Mouse (Mus musculus) lung, embryonic 15.5 days (tissue): Measurements from ENCODE around the gene Wdr54. TPM values are rescaled to one million over a fixed set of nuclear protein-coding genes. Genes with fewer than 3 reads are reported as not detected.

Experiments used
- ATAC-seq: fragments of 200-750 bp; cut with Nextera tagmentation; 2 replicates; pipeline ENCODE4 v1.8.0; 2017; ENCODE audit warnings: moderate number of reproducible peaks, borderline replicate concordance; ENCODE audit not compliant: low FRiP score, low TSS enrichment; ENCODE audit errors: extremely low read depth
- H3K27ac ChIP-seq: fragments of 300-500 bp; sonication (generic); 2 replicates; pipeline ENCODE4 v1.5.1; 2015; ENCODE audit warnings: moderate library complexity, mild to moderate bottlenecking, inconsistent platforms
- H3K27me3 ChIP-seq: fragments of 300-500 bp; sonication (generic); 2 replicates; pipeline ENCODE4 v1.6.1; 2015; ENCODE audit warnings: inconsistent platforms
- H3K36me3 ChIP-seq: fragments of 300-500 bp; sonication (generic); 2 replicates; pipeline ENCODE4 v1.6.1; 2015; ENCODE audit warnings: inconsistent platforms
- H3K4me1 ChIP-seq: fragments of 300-500 bp; sonication (generic); 2 replicates; pipeline ENCODE4 v1.6.1; 2015; ENCODE audit warnings: inconsistent platforms
- H3K4me2 ChIP-seq: fragments of 300-500 bp; sonication (generic); 2 replicates; pipeline ENCODE4 v1.6.1; 2015; ENCODE audit warnings: inconsistent platforms, mild to moderate bottlenecking, moderate library complexity
- H3K4me3 ChIP-seq: fragments of 300-500 bp; sonication (generic); 2 replicates; pipeline ENCODE4 v1.5.1; 2015; ENCODE audit warnings: mild to moderate bottlenecking, inconsistent platforms
- H3K9ac ChIP-seq: fragments of 300-500 bp; sonication (generic); 2 replicates; pipeline ENCODE4 v1.6.1; 2015; ENCODE audit warnings: inconsistent platforms
- H3K9me3 ChIP-seq: fragments of 300-500 bp; sonication (generic); 2 replicates; pipeline ENCODE4 v1.6.1; 2016; ENCODE audit warnings: inconsistent platforms
- WGBS: fragments of 180-500 bp; shearing (Covaris S2); methylation state at CpG from one replicate; pipeline ENCODE4 v1.1.7; 2015; 5-methylcytosine and 5-hydroxymethylcytosine counted together
- polyA plus RNA-seq: library from polyadenylated mRNA; unstranded; fragments of >200 nt; fragmentation: Nextera tagmentation; extraction: Ambion mirVana; gene quantifications from 2 replicates; pipeline ENCODE4 v1.2.1, GENCODE M21; 2015

The Wdr54 gene
- polyA plus RNA-seq, 1 experiment from 2014 or later, result 5.0 TPM

DNA sequence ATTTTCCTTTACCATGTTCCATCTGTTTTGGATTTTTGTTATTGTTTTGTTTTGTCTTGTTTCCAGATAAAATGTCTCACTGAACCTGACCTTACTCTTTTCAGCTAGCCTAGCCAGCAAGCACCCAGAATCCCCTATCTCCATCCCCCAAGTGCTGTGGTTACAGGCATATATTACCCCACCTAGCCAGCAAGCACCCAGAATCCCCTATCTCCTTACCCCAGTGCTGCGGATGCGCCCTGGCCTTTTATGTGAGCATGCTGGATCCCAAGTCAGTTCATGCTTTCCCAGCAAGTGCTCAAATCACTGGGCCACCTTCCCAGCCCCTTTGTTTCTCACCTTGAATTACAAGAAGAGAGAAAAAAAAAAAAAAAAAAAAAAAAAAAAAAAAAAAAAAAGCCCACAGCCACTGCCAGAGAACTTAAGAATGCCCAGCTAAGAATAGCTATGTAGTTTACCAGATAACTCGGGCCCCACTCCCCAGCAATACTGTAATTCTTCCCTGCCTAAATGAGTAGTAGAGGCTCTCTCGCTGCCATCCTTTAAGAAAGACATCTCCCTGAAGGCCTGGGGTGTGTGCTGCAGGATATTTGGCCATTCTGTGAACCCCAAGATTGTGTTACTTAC, 44.6 kb downstream of the Wdr54 start:
- H3K27me3 ChIP-seq, result no peaks in the 10 kb centered on the region
- 85% methylated on average over 4 of the region's 4 CpGs for WGBS
- no peak overlapping the region for H3K27ac ChIP-seq
- H3K9me3 ChIP-seq, result no peaks in the 10 kb centered on the region
- H3K9ac ChIP-seq, result no peak overlapping the region
- H3K4me3 ChIP-seq, result no peak overlapping the region
- H3K4me2 ChIP-seq, result no peak overlapping the region
- H3K4me1 ChIP-seq, result peaks cover 37% of the 10 kb centered on the region
- 0 out of 2 replicates have a peak, but pooled peaks cover 12% of the 10 kb centered on the region for H3K36me3 ChIP-seq
- no peak for ATAC-seq

GRCm38 (mm10) chr6:83108762-83109668, 47.2 kb downstream of the Wdr54 start, which contains the start of gene Mrpl53:
TSS of gene Mrpl53 (plus strand) at chr6:83109040.
- Histone ChIP-seq H3K27me3 (no peaks in the 10 kb centered on the region), H3K4me2 (peak within 1 kb of the TSS; percentile 88), H3K4me1 (peaks cover 20% of the 10 kb centered on the region), H3K9me3 (no peaks in the 10 kb centered on the region), H3K27ac (peak within 1 kb of the TSS; percentile 75), H3K9ac (peak within 1 kb of the TSS; percentile 88), H3K4me3 (peak within 1 kb of the TSS; percentile 95), H3K36me3 (0 out of 2 replicates have a peak, but pooled peaks cover 15% of the 10 kb centered on the region)
- under 1% methylated on average over 76 of the region's 76 CpGs for WGBS
- ATAC-seq, result peak; percentile 91

DNA sequence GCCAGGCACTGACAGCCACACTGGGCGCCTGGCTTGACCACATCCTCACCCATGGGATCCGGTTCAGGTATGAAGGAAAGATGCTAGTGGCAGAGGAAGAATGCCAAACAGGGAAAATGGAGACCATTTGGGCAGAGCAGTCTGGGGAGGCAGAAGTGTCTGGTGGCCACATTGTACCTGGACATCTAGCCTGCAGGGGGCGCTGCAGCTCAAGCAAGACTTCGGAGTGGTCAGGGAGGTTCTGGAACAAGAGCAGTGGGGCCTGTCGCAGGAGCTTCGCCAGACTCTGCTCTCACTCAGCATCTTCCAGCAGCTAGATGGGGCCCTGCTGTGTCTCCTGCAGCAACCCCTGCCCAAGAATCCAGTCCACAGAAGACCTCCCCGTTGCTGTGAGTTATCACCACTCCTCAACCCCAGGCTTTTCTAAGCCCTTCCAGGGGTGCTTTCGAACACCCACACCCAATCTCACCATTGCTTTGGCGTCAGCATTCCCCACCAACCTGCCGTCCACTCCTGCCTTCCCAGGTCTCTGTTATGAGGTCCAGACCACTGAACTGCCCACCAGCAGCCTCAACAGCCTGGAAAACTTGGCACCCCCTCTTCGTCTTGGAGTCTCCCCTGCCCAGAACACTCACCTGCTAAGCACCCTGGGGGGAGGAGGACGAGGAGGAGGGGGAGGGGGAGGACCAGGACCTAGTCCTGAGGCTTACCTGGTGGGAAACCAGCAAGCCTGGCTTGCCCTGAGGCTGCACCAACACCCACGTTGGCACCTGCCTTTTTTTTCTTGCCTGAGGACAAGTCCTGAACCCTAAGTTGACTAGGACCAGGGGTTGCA, 48.4 kb downstream of the Wdr54 start:
- peaks cover 28% of the 10 kb centered on the region for H3K4me1 ChIP-seq
- H3K27me3 ChIP-seq, result no peaks in the 10 kb centered on the region
- H3K9me3 ChIP-seq, result no peaks in the 10 kb centered on the region
- no peak for ATAC-seq
- WGBS, result 36% methylated on average over 13 of the region's 13 CpGs
- no peak overlapping the region for H3K27ac ChIP-seq
- H3K4me3 ChIP-seq, result peak overlapping the region; percentile 95
- H3K36me3 ChIP-seq, result 0 out of 2 replicates have a peak, but pooled peaks cover 15% of the 10 kb centered on the region
- peak overlapping the region; percentile 88 for H3K4me2 ChIP-seq
- H3K9ac ChIP-seq, result 0 out of 2 replicates have a peak overlapping the region, but pooled peaks have one; percentile 88

DNA sequence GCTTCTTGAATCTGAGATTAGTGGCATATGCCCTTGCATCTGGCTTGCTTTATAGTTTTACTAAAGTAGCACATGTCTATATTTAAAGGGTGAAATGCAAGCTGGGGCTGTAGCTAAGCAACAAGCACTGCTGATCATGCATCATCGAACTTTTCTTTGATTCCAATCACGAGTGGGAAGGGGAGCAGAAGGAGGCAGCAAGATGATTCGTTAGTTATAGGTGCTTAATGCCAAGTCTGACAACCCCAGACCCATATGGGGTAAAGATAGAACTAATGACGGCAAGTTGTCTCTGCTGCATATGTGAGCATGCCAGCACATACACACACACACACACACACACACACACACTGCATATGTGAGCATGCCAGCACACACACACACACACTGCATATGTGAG, 52.0 kb downstream of the Wdr54 start:
- Histone ChIP-seq H3K9me3 (no peaks in the 10 kb centered on the region), H3K27me3 (no peaks in the 10 kb centered on the region), H3K27ac (no peak overlapping the region), H3K4me1 (peaks cover 27% of the 10 kb centered on the region), H3K4me3 (no peak overlapping the region), H3K36me3 (0 out of 2 replicates have a peak, but pooled peaks cover 3% of the 10 kb centered on the region), H3K9ac (no peak overlapping the region), H3K4me2 (no peak overlapping the region)
- WGBS, result 74% methylated on average over 4 of the region's 4 CpGs
- no peak for ATAC-seq

GRCm38 (mm10) chr6:83103130-83103650, 53.0 kb downstream of the Wdr54 start:
- Histone ChIP-seq H3K9ac (peak overlapping the region; percentile 71; the same call in 1 of the 2 replicates), H3K36me3 (0 out of 2 replicates have a peak, but pooled peaks cover 3% of the 10 kb centered on the region), H3K27ac (no peak overlapping the region), H3K4me3 (peak overlapping the region; percentile 65; the same call in 1 of the 2 replicates), H3K4me2 (peak overlapping the region; percentile 97), H3K27me3 (no peaks in the 10 kb centered on the region), H3K9me3 (no peaks in the 10 kb centered on the region), H3K4me1 (peaks cover 24% of the 10 kb centered on the region)
- WGBS, result 48% methylated on average over 11 of the region's 11 CpGs
- no peak for ATAC-seq

DNA sequence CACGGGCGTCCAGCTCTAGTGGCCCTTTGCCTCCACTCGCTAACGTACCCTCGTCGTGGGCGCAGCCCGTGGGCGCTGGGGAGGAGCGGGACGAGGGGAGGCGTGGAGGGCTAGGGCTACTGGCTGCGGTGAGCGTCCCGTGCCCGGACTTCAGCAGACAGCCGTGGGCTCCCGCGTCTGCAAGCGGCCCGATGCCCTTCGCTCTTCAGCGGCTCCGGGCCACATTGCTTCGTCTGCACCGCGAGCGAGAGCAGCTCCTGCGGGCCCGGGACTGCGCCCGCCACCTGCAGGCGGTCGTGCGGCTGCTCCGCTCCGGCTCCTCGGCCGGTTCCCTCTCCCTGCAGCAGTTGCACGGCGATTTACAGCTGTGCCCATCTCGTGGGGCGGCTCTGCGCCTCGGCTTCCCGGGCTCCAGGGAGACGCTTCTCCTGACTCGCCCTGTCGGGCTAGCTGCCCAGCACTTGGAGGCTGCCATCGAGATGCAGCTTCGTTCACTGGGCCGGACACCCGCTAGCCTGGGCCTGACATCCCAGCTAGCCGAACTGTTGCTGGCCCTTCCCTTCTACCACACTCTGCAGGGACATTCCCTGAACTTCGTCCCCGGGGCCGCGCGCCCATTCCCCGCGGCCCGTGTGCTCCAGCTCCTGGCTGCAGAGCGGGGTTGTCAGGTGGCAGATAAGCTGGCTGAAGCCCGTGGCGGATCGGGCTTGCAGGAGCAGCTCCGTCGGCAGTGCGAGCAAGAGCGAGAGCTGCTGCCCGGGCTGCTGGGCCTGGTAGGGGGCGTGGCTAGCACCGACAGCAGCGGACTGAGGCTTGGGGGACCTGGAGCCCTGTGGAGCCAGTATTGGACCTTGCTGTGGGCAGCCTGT, 54.3 kb downstream of the Wdr54 start:
- H3K4me1 ChIP-seq, result peaks cover 18% of the 10 kb centered on the region
- peak; percentile 81 for ATAC-seq

DNA sequence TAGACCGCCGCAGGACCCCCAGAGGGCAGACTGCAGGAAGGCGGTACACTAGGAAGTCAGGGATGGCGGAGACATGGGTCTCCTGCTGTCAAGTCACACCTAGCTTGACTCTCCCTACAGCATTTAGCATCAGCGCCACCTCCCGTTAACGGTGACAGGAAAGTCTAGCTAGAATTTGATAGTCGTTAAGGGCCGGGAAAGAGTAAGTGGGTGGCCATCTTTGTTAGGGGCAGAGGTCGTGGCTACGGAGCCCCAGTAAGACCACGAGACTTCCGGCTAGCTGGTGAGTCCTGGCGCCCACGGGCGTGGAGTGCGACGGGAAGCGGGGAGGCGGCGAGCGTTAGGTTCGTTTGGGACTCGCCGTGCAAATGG, 54.9 kb downstream of the Wdr54 start, which contains the start of the genes Ccdc142 and Gm42688:
Gene Ccdc142, plus strand, starts transcription at position 286 of the 372 bp plus-strand sequence.
Gene Gm42688, plus strand, starts transcription at position 302 of the 372 bp plus-strand sequence.
- Histone ChIP-seq H3K9me3 (no peaks in the 10 kb centered on the region), H3K4me2 (peak within 1 kb of the TSS; percentile 97), H3K4me1 (peaks cover 18% of the 10 kb centered on the region), H3K36me3 (0 out of 2 replicates have a peak, but pooled peaks cover 3% of the 10 kb centered on the region), H3K9ac (peak within 1 kb of the TSS; percentile 71), H3K27ac (peak within 1 kb of the TSS; percentile 81), H3K4me3 (peak within 1 kb of the TSS; percentile 65), H3K27me3 (no peaks in the 10 kb centered on the region; the same call in 1 of the 2 replicates)
- peak; percentile 78 for ATAC-seq
- WGBS, result under 1% methylated on average over 25 of the region's 25 CpGs

More for the DNA sequence above, 54.3 kb downstream of the Wdr54 start:
- H3K36me3 ChIP-seq, result 0 out of 2 replicates have a peak, but pooled peaks cover 3% of the 10 kb centered on the region
- peak overlapping the region; percentile 97 for H3K4me2 ChIP-seq
- peak overlapping the region; percentile 65 for H3K4me3 ChIP-seq
- peak overlapping the region; percentile 71 for H3K9ac ChIP-seq
- H3K27ac ChIP-seq, result peak overlapping the region; percentile 81
- under 1% methylated on average over 73 of the region's 74 CpGs for WGBS
- no peaks in the 10 kb centered on the region for H3K27me3 ChIP-seq
- no peaks in the 10 kb centered on the region for H3K9me3 ChIP-seq

Other genes starting within 250 kb of the Wdr54 start
- gene Sema4f, start 216.6 kb downstream of the Wdr54 start, polyA plus RNA-seq, result 14.0 TPM in 2 replicates
- gene M1ap, start 209.5 kb downstream of the Wdr54 start, polyA plus RNA-seq, result 1.9 and 2.5 TPM in 2 replicates
- gene Dok1, start 122.9 kb downstream of the Wdr54 start, polyA plus RNA-seq, result 18.3 and 19.6 TPM in 2 replicates
- gene Loxl3, start 122.2 kb downstream of the Wdr54 start, polyA plus RNA-seq, result 21.9 and 23.2 TPM in 2 replicates
- gene Aup1, start 101.9 kb downstream of the Wdr54 start, polyA plus RNA-seq, result 177 and 188 TPM in 2 replicates
- gene Htra2, start 101.1 kb downstream of the Wdr54 start, polyA plus RNA-seq, result 76.6 and 78.4 TPM in 2 replicates
- gene Dqx1, start 98.6 kb downstream of the Wdr54 start, polyA plus RNA-seq, result 0.98 and 1.7 TPM in 2 replicates
- 0.38 and 1.0 TPM in 2 replicates for gene Tlx2, start 86.1 kb downstream of the Wdr54 start, polyA plus RNA-seq
- 30.5 and 31.2 TPM in 2 replicates for gene Pcgf1, start 78.5 kb downstream of the Wdr54 start, polyA plus RNA-seq
- 0.31 and 0.87 TPM in 2 replicates for gene Lbx2, start 70.0 kb downstream of the Wdr54 start, polyA plus RNA-seq
- gene Ccdc142, start 54.8 kb downstream of the Wdr54 start, polyA plus RNA-seq, result 2.1 and 3.2 TPM in 2 replicates
- 3.4 TPM in 2 replicates for gene Gm42688, start 54.8 kb downstream of the Wdr54 start, polyA plus RNA-seq
- gene Mrpl53, start 47.4 kb downstream of the Wdr54 start, polyA plus RNA-seq, result 128 and 145 TPM in 2 replicates
- gene Mogs, start 40.9 kb downstream of the Wdr54 start, polyA plus RNA-seq, result 54.5 and 54.8 TPM in 2 replicates
- 119 and 120 TPM in 2 replicates for gene Wbp1, start 34.8 kb downstream of the Wdr54 start, polyA plus RNA-seq
- 13.5 and 15.2 TPM in 2 replicates for gene Ino80b, start 31.0 kb downstream of the Wdr54 start, polyA plus RNA-seq
- gene Rtkn, start 20.9 kb downstream of the Wdr54 start, polyA plus RNA-seq, result 35.3 and 39.9 TPM in 2 replicates
- gene 1700003E16Rik, start within 50 bp of the Wdr54 start, polyA plus RNA-seq, result 6.2 and 8.1 TPM in 2 replicates
- 96.7 and 104 TPM in 2 replicates for gene Dctn1, start 9.5 kb upstream of the Wdr54 start, polyA plus RNA-seq
- 0.84 and 1.2 TPM in 2 replicates for gene Slc4a5, start 63.4 kb upstream of the Wdr54 start, polyA plus RNA-seq
- 32.5 and 35.0 TPM in 2 replicates for gene Mthfd2, start 169.5 kb upstream of the Wdr54 start, polyA plus RNA-seq
- gene Mob1a, start 169.6 kb upstream of the Wdr54 start, polyA plus RNA-seq, result 71.8 and 77.0 TPM in 2 replicates
- 125 and 130 TPM in 2 replicates for gene Bola3, start 192.8 kb upstream of the Wdr54 start, polyA plus RNA-seq